Mouse (Mus musculus): ENCODE results near the gene Nup160.

GRCm38 (mm10) chr2:90635085-90635723, 41.8 kb upstream of the Nup160 start:
- TF ChIP-seq CTCF (IDR thresholded peaks at IDR 0.05; ENCODE audit: extremely low read depth, insufficient read length, insufficient replicate concordance, low read depth, low read length) (no peak), POLR2A (IDR thresholded peaks at IDR 0.05; ENCODE audit: low read depth, low read length) (no peak)
